Mouse (Mus musculus): Measurements from ENCODE around the gene Mapk1ip1l. TPM values are rescaled to one million over a fixed set of nuclear protein-coding genes. Genes with fewer than 3 reads are reported as not detected.
A peak's percentile ranks its signal among the peaks of the same experiment; 100 is the strongest.

The Mapk1ip1l gene
- polyA plus RNA-seq, 1 experiment, result 42.8 TPM

- Histone ChIP-seq H3ac (ENCODE audit: control insufficient read depth, insufficient read length, low read depth) (no peak overlapping the region), H3K27me3 (ENCODE audit: control insufficient read depth, insufficient read depth, insufficient read length) (no peaks in the 10 kb centered on the region), H3K4me3 (ENCODE audit: insufficient read depth, poor library complexity, severe bottlenecking) (no peak overlapping the region), H3K36me3 (ENCODE audit: control insufficient read depth, insufficient read depth) (peaks cover 76% of the 10 kb centered on the region), H3K79me3 (ENCODE audit: low read depth) (peaks cover 11% of the 10 kb centered on the region), H3K79me2 (ENCODE audit: control insufficient read depth, insufficient read depth) (peaks cover 16% of the 10 kb centered on the region)
- TF ChIP-seq CEBPB (IDR thresholded peaks at IDR 0.05; ENCODE audit: low read depth) (no peak), CTCF (IDR thresholded peaks at IDR 0.05; ENCODE audit: control insufficient read depth, insufficient read depth, insufficient read length) (no peak), MYOG (IDR thresholded peaks at IDR 0.05; ENCODE audit: control insufficient read depth, extremely low read depth, insufficient read length) (no peak), USF1 (IDR thresholded peaks at IDR 0.05; ENCODE audit: low read depth) (no peak), MYOD1 (IDR thresholded peaks at IDR 0.05; ENCODE audit: control insufficient read depth, insufficient read length, low read depth) (no peak), MAX (IDR thresholded peaks at IDR 0.05) (no peak), FOSL1 (IDR thresholded peaks at IDR 0.05; ENCODE audit: insufficient read depth, low read length, poor library complexity, severe bottlenecking) (no peak)
These were observed 28.4 kb upstream of the Mapk1ip1l start for GRCm38 (mm10) chr14:47269706-47270105.

- peaks cover 48% of the 10 kb centered on the region for H3K36me3 ChIP-seq (ENCODE audit: control insufficient read depth, insufficient read depth)
- no peak overlapping the region for H3ac ChIP-seq (ENCODE audit: control insufficient read depth, insufficient read length, low read depth)
- no peak for TF ChIP-seq MAX (IDR thresholded peaks at IDR 0.05)
- peaks cover 45% of the 10 kb centered on the region for H3K79me3 ChIP-seq (ENCODE audit: low read depth)
- no peak overlapping the region for H3K4me3 ChIP-seq (ENCODE audit: insufficient read depth, poor library complexity, severe bottlenecking)
- H3K27me3 ChIP-seq (ENCODE audit: control insufficient read depth, insufficient read depth, insufficient read length), result no peaks in the 10 kb centered on the region
- H3K79me2 ChIP-seq (ENCODE audit: control insufficient read depth, insufficient read depth), result peaks cover 55% of the 10 kb centered on the region
These were observed 24.3 kb upstream of the Mapk1ip1l start for GRCm38 (mm10) chr14:47273751-47274150.

- Histone ChIP-seq H3K79me3 (ENCODE audit: low read depth) (peaks cover 62% of the 10 kb centered on the region), H3ac (ENCODE audit: control insufficient read depth, insufficient read length, low read depth) (peak overlapping the region; percentile 28), H3K4me3 (ENCODE audit: insufficient read depth, poor library complexity, severe bottlenecking) (peak overlapping the region; percentile 72), H3K27me3 (ENCODE audit: control insufficient read depth, insufficient read depth, insufficient read length) (no peaks in the 10 kb centered on the region), H3K36me3 (ENCODE audit: control insufficient read depth, insufficient read depth) (peaks cover 45% of the 10 kb centered on the region), H3K79me2 (ENCODE audit: control insufficient read depth, insufficient read depth) (peaks cover 72% of the 10 kb centered on the region)
- TF ChIP-seq FOSL1 (IDR thresholded peaks at IDR 0.05; ENCODE audit: insufficient read depth, low read length, poor library complexity, severe bottlenecking), result no peak
- no peak for TF ChIP-seq MYOG (IDR thresholded peaks at IDR 0.05; ENCODE audit: control insufficient read depth, extremely low read depth, insufficient read length)
- no peak for TF ChIP-seq MYOD1 (IDR thresholded peaks at IDR 0.05; ENCODE audit: control insufficient read depth, insufficient read length, low read depth)
- no peak for TF ChIP-seq USF1 (IDR thresholded peaks at IDR 0.05; ENCODE audit: low read depth)
- TF ChIP-seq MAX (IDR thresholded peaks at IDR 0.05), result no peak
- no peak for TF ChIP-seq CEBPB (IDR thresholded peaks at IDR 0.05; ENCODE audit: low read depth)
- TF ChIP-seq CTCF (IDR thresholded peaks at IDR 0.05; ENCODE audit: control insufficient read depth, insufficient read depth, insufficient read length), result no peak
These were observed 22.6 kb upstream of the Mapk1ip1l start for GRCm38 (mm10) chr14:47275417-47275816.

- Histone ChIP-seq H3K79me2 (ENCODE audit: control insufficient read depth, insufficient read depth) (peaks cover 79% of the 10 kb centered on the region), H3K79me3 (ENCODE audit: low read depth) (peaks cover 69% of the 10 kb centered on the region), H3K4me3 (ENCODE audit: insufficient read depth, poor library complexity, severe bottlenecking) (peak overlapping the region; percentile 72), H3K36me3 (ENCODE audit: control insufficient read depth, insufficient read depth) (peaks cover 46% of the 10 kb centered on the region), H3K27me3 (ENCODE audit: control insufficient read depth, insufficient read depth, insufficient read length) (no peaks in the 10 kb centered on the region), H3ac (ENCODE audit: control insufficient read depth, insufficient read length, low read depth) (peak overlapping the region; percentile 79)
- no peak for TF ChIP-seq CEBPB (IDR thresholded peaks at IDR 0.05; ENCODE audit: low read depth)
- no peak for TF ChIP-seq MAX (IDR thresholded peaks at IDR 0.05)
- no peak for TF ChIP-seq MYOD1 (IDR thresholded peaks at IDR 0.05; ENCODE audit: control insufficient read depth, insufficient read length, low read depth)
- no peak for TF ChIP-seq CTCF (IDR thresholded peaks at IDR 0.05; ENCODE audit: control insufficient read depth, insufficient read depth, insufficient read length)
- no peak for TF ChIP-seq USF1 (IDR thresholded peaks at IDR 0.05; ENCODE audit: low read depth)
- no peak for TF ChIP-seq MYOG (IDR thresholded peaks at IDR 0.05; ENCODE audit: control insufficient read depth, extremely low read depth, insufficient read length)
- TF ChIP-seq FOSL1 (IDR thresholded peaks at IDR 0.05; ENCODE audit: insufficient read depth, low read length, poor library complexity, severe bottlenecking), result no peak
These were observed 21.9 kb upstream of the Mapk1ip1l start for GRCm38 (mm10) chr14:47276036-47276603.

GRCm38 (mm10) chr14:47276637-47277393 is 21.3 kb upstream of the Mapk1ip1l start, which contains the start of the genes Wdhd1 and Socs4:
Gene Wdhd1 (minus strand): TSS chr14:47276857.
Gene Socs4 (plus strand): TSS chr14:47276931.
- Histone ChIP-seq H3K79me2 (ENCODE audit: control insufficient read depth, insufficient read depth) (peaks cover 86% of the 10 kb centered on the region), H3K79me3 (ENCODE audit: low read depth) (peaks cover 76% of the 10 kb centered on the region), H3K27me3 (ENCODE audit: control insufficient read depth, insufficient read depth, insufficient read length) (no peaks in the 10 kb centered on the region), H3K36me3 (ENCODE audit: control insufficient read depth, insufficient read depth) (peaks cover 43% of the 10 kb centered on the region), H3K4me3 (ENCODE audit: insufficient read depth, poor library complexity, severe bottlenecking) (peak within 1 kb of the TSS; percentile 72), H3ac (ENCODE audit: control insufficient read depth, insufficient read length, low read depth) (peak within 1 kb of the TSS; percentile 79)
- TF ChIP-seq MAX (IDR thresholded peaks at IDR 0.05), result peak; percentile 81
- no peak for TF ChIP-seq CEBPB (IDR thresholded peaks at IDR 0.05; ENCODE audit: low read depth)
- no peak for TF ChIP-seq MYOG (IDR thresholded peaks at IDR 0.05; ENCODE audit: control insufficient read depth, extremely low read depth, insufficient read length)
- no peak for TF ChIP-seq USF1 (IDR thresholded peaks at IDR 0.05; ENCODE audit: low read depth)

GRCm38 (mm10) chr14:47279058-47279457 is 19.0 kb upstream of the Mapk1ip1l start:
- peaks cover 22% of the 10 kb centered on the region for H3K36me3 ChIP-seq (ENCODE audit: control insufficient read depth, insufficient read depth)
- H3K4me3 ChIP-seq (ENCODE audit: insufficient read depth, poor library complexity, severe bottlenecking), result no peak overlapping the region
- no peak for TF ChIP-seq CTCF (IDR thresholded peaks at IDR 0.05; ENCODE audit: control insufficient read depth, insufficient read depth, insufficient read length)
- TF ChIP-seq FOSL1 (IDR thresholded peaks at IDR 0.05; ENCODE audit: insufficient read depth, low read length, poor library complexity, severe bottlenecking), result no peak
- TF ChIP-seq MYOG (IDR thresholded peaks at IDR 0.05; ENCODE audit: control insufficient read depth, extremely low read depth, insufficient read length), result no peak
- TF ChIP-seq USF1 (IDR thresholded peaks at IDR 0.05; ENCODE audit: low read depth), result no peak
- no peak for TF ChIP-seq MYOD1 (IDR thresholded peaks at IDR 0.05; ENCODE audit: control insufficient read depth, insufficient read length, low read depth)
- TF ChIP-seq CEBPB (IDR thresholded peaks at IDR 0.05; ENCODE audit: low read depth), result no peak
- no peak for TF ChIP-seq MAX (IDR thresholded peaks at IDR 0.05)
- H3K79me3 ChIP-seq (ENCODE audit: low read depth), result peaks cover 90% of the 10 kb centered on the region
- H3ac ChIP-seq (ENCODE audit: control insufficient read depth, insufficient read length, low read depth), result no peak overlapping the region
- H3K79me2 ChIP-seq (ENCODE audit: control insufficient read depth, insufficient read depth), result peaks cover 99% of the 10 kb centered on the region
- H3K27me3 ChIP-seq (ENCODE audit: control insufficient read depth, insufficient read depth, insufficient read length), result no peaks in the 10 kb centered on the region

Data from C2C12 (cell line).